Mouse (Mus musculus): ENCODE measurements around the gene Tmem120b. TPM values are rescaled to one million over a fixed set of nuclear protein-coding genes. Genes with fewer than 3 reads are reported as not detected.

Gene Tmem120b
- polyA plus RNA-seq (2012; rRNA removed): 9.9 and 12.7 TPM in 2 replicates

DNA sequence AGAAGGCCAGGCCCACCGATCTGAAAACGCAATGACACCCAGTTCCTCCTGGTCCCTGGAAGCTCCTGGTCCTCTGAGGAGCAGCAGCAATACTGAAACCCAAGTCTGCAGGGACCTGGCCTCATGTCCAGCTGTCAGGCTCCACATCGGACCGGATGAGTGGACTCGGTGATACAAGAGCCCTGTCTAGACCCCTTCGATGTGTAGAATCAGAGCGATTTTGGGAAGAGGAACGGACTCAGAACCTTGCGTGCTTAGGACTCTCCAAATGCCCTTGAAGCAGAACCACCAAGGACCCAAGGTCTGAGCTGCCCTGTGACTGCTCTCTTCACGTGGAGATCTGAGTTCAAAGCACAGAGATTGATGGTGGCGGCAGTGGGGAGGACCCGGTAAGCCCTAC is at the start of gene Tmem120b:
Tmem120b (plus strand) TSS at position 301 of the 400 bp plus-strand sequence.
- Histone ChIP-seq H3K27ac (ENCODE audit: insufficient read depth, low read depth, low read length) (no peak within 1 kb of the TSS), H3K4me3 (ENCODE audit: insufficient read depth, low read depth, low read length) (no peak within 1 kb of the TSS), H3K4me1 (ENCODE audit: control insufficient read depth, insufficient read depth, low read length) (peaks cover 3% of the 10 kb centered on the region; the same call in 1 of the 2 replicates), H3K36me3 (ENCODE audit: control insufficient read depth, insufficient read depth, low read length) (no peaks in the 10 kb centered on the region), H3K27me3 (replicated peaks; ENCODE audit: control insufficient read depth, insufficient read depth, low read length) (no peaks in the 10 kb centered on the region)
- no peak for DNase-seq
- 93% methylated on average over 12 of the region's 12 CpGs for WGBS
- TF ChIP-seq CTCF (conservative IDR thresholded peaks at IDR 0.05; ENCODE audit: insufficient read depth, insufficient read length, low read depth, low read length) (no peak), POLR2A (IDR thresholded peaks at IDR 0.05; ENCODE audit: low read depth, low read length) (no peak)

DNA sequence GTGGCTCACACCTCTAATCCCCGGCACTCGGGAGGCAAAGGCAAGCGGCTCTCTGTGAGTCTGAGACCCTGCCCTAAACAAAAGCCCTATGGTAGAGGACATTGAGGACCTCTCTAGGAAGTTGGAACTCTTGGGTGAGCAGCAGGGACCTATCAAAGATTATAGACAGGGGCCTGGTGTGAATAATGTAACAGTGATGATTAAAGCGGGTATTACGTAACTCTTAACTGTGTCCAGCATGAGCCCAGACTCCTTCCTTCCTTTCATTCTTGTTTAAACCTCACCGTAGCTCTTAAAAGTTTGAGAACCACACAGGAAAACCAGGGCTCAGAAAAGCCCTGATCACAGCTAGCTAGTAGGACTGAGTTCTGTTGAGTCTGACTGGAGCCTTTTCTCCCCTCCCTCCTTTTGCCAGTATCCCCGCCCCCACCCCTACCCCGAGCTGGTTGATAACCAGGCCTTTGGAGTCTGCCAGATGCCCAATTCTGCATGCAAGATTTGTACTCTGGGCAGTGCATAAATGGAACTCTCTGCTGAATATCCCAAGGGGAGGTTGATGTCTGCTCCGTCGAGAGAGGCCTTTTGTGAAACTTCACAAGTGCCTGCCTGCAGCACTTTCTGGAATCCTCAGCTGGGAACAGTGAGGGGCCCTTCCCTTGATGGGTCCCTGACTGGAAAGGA is 48.7 kb upstream of the Tmem120b start:
- no peak for TF ChIP-seq CTCF (conservative IDR thresholded peaks at IDR 0.05; ENCODE audit: insufficient read depth, insufficient read length, low read depth, low read length)
- no peak for DNase-seq
- no peaks in the 10 kb centered on the region for H3K27me3 ChIP-seq (replicated peaks; ENCODE audit: control insufficient read depth, insufficient read depth, low read length)
- WGBS: 67% methylated on average over 10 of the region's 10 CpGs
- H3K27ac ChIP-seq (ENCODE audit: insufficient read depth, low read depth, low read length): no peak overlapping the region
- H3K36me3 ChIP-seq (ENCODE audit: control insufficient read depth, insufficient read depth, low read length): no peaks in the 10 kb centered on the region
- peaks cover 23% of the 10 kb centered on the region for H3K4me1 ChIP-seq (ENCODE audit: control insufficient read depth, insufficient read depth, low read length)
- no peak overlapping the region for H3K4me3 ChIP-seq (ENCODE audit: insufficient read depth, low read depth, low read length)

DNA sequence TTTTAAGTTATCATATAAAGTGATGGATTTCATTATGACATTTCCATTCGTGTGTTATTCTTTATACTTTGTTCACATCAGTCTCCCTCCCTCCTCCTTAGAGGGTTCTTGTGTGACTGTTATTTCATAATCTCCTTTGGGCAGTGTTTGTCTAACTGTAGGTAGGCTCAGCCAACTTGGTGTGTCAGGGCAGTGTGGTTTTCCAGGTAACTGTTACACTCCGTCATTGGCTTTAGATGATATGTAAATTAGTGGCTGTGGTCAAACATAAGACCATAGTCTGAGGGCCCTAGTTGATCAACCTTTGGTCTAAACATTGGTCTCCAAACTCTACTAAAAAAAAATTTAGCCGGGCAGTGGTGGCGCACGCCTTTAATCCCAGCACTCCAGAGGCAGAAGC is 47.8 kb upstream of the Tmem120b start:
- Histone ChIP-seq H3K27me3 (replicated peaks; ENCODE audit: control insufficient read depth, insufficient read depth, low read length) (no peaks in the 10 kb centered on the region), H3K36me3 (ENCODE audit: control insufficient read depth, insufficient read depth, low read length) (no peaks in the 10 kb centered on the region), H3K4me3 (ENCODE audit: insufficient read depth, low read depth, low read length) (no peak overlapping the region), H3K4me1 (ENCODE audit: control insufficient read depth, insufficient read depth, low read length) (peaks cover 26% of the 10 kb centered on the region), H3K27ac (ENCODE audit: insufficient read depth, low read depth, low read length) (no peak overlapping the region)
- no peak for DNase-seq
- TF ChIP-seq POLR2A (IDR thresholded peaks at IDR 0.05; ENCODE audit: low read depth, low read length) (no peak), CTCF (conservative IDR thresholded peaks at IDR 0.05; ENCODE audit: insufficient read depth, insufficient read length, low read depth, low read length) (no peak)
- 89% methylated on average over 5 of the region's 5 CpGs for WGBS

DNA sequence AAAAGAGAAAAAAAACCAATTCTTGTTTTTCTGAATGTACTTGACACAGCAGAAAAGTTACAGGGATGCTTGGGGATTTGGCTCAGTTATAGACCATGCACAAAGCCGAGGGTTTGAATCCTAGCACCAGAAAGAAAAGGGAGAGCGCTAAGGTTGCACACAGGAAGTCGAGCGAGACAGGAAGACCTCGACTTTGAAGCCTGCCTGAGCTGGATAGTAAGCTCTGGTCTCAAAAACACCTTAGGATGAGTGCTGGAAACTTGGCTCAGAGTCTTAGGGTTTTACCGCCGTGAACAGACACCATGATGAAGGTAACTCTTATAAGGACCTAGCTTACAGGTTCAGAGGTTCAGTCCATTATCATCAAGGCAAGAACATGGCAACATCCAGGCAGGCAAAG is 46.8 kb upstream of the Tmem120b start:
- DNase-seq: no peak
- no peaks in the 10 kb centered on the region for H3K27me3 ChIP-seq (replicated peaks; ENCODE audit: control insufficient read depth, insufficient read depth, low read length)
- no peak overlapping the region for H3K27ac ChIP-seq (ENCODE audit: insufficient read depth, low read depth, low read length)
- H3K4me1 ChIP-seq (ENCODE audit: control insufficient read depth, insufficient read depth, low read length): peaks cover 22% of the 10 kb centered on the region
- TF ChIP-seq POLR2A (IDR thresholded peaks at IDR 0.05; ENCODE audit: low read depth, low read length) (no peak), CTCF (conservative IDR thresholded peaks at IDR 0.05; ENCODE audit: insufficient read depth, insufficient read length, low read depth, low read length) (no peak)
- H3K36me3 ChIP-seq (ENCODE audit: control insufficient read depth, insufficient read depth, low read length): no peaks in the 10 kb centered on the region
- no peak overlapping the region for H3K4me3 ChIP-seq (ENCODE audit: insufficient read depth, low read depth, low read length)
- 79% methylated on average over 7 of the region's 7 CpGs for WGBS

DNA sequence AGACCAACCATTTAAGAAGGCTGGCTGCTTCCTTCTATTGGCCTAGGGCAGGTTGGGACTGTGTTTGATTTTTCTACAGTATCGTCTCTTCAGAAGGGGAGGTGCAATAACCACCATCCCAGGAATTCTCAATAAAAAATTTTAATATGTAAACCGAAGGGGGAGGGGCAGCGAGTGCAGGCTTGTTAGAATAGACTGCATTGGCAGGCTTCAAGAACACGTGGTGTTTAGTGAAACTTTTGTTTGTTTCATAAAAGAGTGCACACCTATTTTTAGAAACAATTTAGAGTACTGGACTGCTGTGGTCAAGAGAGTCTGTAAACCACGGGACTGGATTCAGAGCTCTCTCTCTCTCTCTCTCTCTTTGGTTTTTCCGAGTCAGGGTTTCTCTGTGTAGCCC is 45.2 kb upstream of the Tmem120b start:
- Histone ChIP-seq H3K27me3 (replicated peaks; ENCODE audit: control insufficient read depth, insufficient read depth, low read length) (no peaks in the 10 kb centered on the region), H3K36me3 (ENCODE audit: control insufficient read depth, insufficient read depth, low read length) (no peaks in the 10 kb centered on the region), H3K27ac (ENCODE audit: insufficient read depth, low read depth, low read length) (peak overlapping the region; percentile 49; the same call in 1 of the 2 replicates), H3K4me3 (ENCODE audit: insufficient read depth, low read depth, low read length) (no peak overlapping the region), H3K4me1 (ENCODE audit: control insufficient read depth, insufficient read depth, low read length) (peaks cover 19% of the 10 kb centered on the region)
- no peak for TF ChIP-seq POLR2A (IDR thresholded peaks at IDR 0.05; ENCODE audit: low read depth, low read length)
- no peak for TF ChIP-seq CTCF (conservative IDR thresholded peaks at IDR 0.05; ENCODE audit: insufficient read depth, insufficient read length, low read depth, low read length)
- DNase-seq: peak; percentile 92
- WGBS: 35% methylated on average over 6 of the region's 6 CpGs

DNA sequence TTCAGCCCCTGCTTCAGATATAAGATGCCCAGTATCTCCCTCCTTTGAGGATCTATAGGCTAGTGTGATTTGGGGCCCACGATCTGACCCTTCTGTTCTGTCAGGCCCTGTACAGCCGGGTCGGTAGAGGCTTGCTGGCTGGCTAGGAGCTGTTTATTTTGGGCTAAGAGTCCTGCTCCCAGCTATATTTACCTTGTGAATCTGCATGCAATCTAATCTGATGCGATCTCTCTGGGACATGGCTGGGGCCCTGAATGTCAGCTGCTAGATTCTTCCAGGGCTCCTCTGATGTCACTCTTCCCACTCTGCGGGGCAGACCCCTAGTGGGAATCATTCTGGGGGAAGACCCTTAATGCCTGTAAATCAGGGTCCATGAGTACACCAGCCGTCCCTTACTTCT is 43.9 kb upstream of the Tmem120b start:
- WGBS: 86% methylated on average over 6 of the region's 6 CpGs
- Histone ChIP-seq H3K27ac (ENCODE audit: insufficient read depth, low read depth, low read length) (no peak overlapping the region), H3K4me3 (ENCODE audit: insufficient read depth, low read depth, low read length) (no peak overlapping the region), H3K4me1 (ENCODE audit: control insufficient read depth, insufficient read depth, low read length) (peaks cover 15% of the 10 kb centered on the region), H3K36me3 (ENCODE audit: control insufficient read depth, insufficient read depth, low read length) (no peaks in the 10 kb centered on the region), H3K27me3 (replicated peaks; ENCODE audit: control insufficient read depth, insufficient read depth, low read length) (no peaks in the 10 kb centered on the region)
- no peak for TF ChIP-seq CTCF (conservative IDR thresholded peaks at IDR 0.05; ENCODE audit: insufficient read depth, insufficient read length, low read depth, low read length)
- TF ChIP-seq POLR2A (IDR thresholded peaks at IDR 0.05; ENCODE audit: low read depth, low read length): no peak
- DNase-seq: no peak

DNA sequence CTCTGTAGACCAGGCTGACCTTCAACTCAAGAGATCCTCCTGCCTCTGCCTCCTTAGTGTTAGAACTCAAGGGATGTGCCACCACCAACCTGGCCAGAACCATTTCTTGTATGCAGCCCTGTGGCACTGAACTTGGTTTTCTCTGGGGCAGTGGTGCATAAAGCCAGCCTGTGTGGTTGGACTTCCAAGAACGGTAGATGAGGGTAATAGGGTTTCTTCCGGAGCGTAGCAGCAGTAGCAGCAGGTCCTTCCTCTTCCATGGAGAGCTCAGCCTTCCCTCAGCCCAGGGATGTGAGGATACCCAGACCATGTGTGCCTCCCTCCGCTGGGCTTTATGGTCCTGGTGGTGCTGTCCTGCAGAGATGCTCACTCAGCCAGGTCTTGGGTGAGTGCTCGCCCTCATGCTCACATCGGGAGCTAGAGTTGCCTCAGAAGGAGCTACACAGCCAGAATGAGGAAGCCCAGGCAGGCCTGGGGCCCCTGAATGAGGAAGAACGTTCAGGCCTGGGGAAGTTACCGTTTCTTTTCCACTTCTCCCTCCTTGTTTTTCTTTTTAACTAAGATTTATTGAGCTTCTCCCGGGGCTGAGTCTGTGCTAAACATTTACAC is 43.1 kb upstream of the Tmem120b start:
- no peaks in the 10 kb centered on the region for H3K27me3 ChIP-seq (replicated peaks; ENCODE audit: control insufficient read depth, insufficient read depth, low read length)
- H3K27ac ChIP-seq (ENCODE audit: insufficient read depth, low read depth, low read length): no peak overlapping the region
- WGBS: 29% methylated on average over 9 of the region's 9 CpGs
- H3K36me3 ChIP-seq (ENCODE audit: control insufficient read depth, insufficient read depth, low read length): no peaks in the 10 kb centered on the region
- DNase-seq: peak; percentile 68
- no peak overlapping the region for H3K4me3 ChIP-seq (ENCODE audit: insufficient read depth, low read depth, low read length)
- TF ChIP-seq POLR2A (IDR thresholded peaks at IDR 0.05; ENCODE audit: low read depth, low read length) (no peak), CTCF (conservative IDR thresholded peaks at IDR 0.05; ENCODE audit: insufficient read depth, insufficient read length, low read depth, low read length) (no peak)
- H3K4me1 ChIP-seq (ENCODE audit: control insufficient read depth, insufficient read depth, low read length): peaks cover 15% of the 10 kb centered on the region; the same call in 1 of the 2 replicates
